Mouse (Mus musculus): ENCODE data around the gene Rbm26. TPM values are rescaled to one million over a fixed set of nuclear protein-coding genes. Genes with fewer than 3 reads are reported as not detected.
A peak's percentile ranks its signal among the peaks of the same experiment; 100 is the strongest.

The Rbm26 gene
- polyA plus RNA-seq, 1 experiment from 2014 or later = 25.0 TPM

- no peak overlapping the region for H3K27ac ChIP-seq
- DNase-seq (ENCODE audit: low spot score) = no peak
- WGBS = 96% methylated on average over 1 of the region's 1 CpGs
Observed at GRCm38 (mm10) chr14:105161334-105161733, 15.8 kb downstream of the Rbm26 start.

GRCm38 (mm10) chr14:105158526-105158925 is 18.6 kb downstream of the Rbm26 start:
- Histone ChIP-seq H3K9me3 (no peaks in the 10 kb centered on the region), H3K27me3 (ENCODE audit: insufficient read depth, poor library complexity, severe bottlenecking) (no peaks in the 10 kb centered on the region), H3K36me3 (peaks cover 26% of the 10 kb centered on the region), H3K4me1 (no peaks in the 10 kb centered on the region), H3K4me3 (no peak overlapping the region), H3K27ac (no peak overlapping the region)
- WGBS = 87% methylated on average over 2 of the region's 2 CpGs
- no peak for DNase-seq (ENCODE audit: low spot score)

More at GRCm38 (mm10) chr14:105161334-105161733, 15.8 kb downstream of the Rbm26 start:
- no peak overlapping the region for H3K4me3 ChIP-seq
- no peaks in the 10 kb centered on the region for H3K27me3 ChIP-seq (ENCODE audit: insufficient read depth, poor library complexity, severe bottlenecking)
- no peaks in the 10 kb centered on the region for H3K4me1 ChIP-seq
- H3K36me3 ChIP-seq = peaks cover 26% of the 10 kb centered on the region
- H3K9me3 ChIP-seq = no peaks in the 10 kb centered on the region

DNA sequence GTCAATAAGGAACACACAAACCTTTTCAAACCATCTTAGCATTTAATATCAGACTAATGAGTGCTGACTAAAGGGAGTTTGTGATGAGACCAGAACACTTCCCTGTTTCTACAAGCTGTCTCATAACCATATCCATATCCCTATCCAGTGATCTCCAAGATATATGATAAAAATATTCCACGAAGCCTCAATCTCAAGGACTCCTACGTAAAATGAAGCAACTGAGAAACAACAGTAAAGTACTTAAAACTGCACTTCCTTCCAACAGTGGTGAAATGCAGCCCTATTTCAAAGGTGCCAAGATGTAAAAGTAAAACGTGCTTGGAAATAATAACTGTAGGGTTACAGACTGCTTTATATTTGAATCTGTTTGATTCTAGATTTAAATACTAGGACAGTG is 43.1 kb downstream of the Rbm26 start:
- no peak overlapping the region for H3K27ac ChIP-seq
- H3K36me3 ChIP-seq = peaks cover 26% of the 10 kb centered on the region
- H3K4me3 ChIP-seq = no peak overlapping the region
- no peaks in the 10 kb centered on the region for H3K27me3 ChIP-seq (ENCODE audit: insufficient read depth, poor library complexity, severe bottlenecking)
- no peaks in the 10 kb centered on the region for H3K9me3 ChIP-seq
- no peak for DNase-seq (ENCODE audit: low spot score)
- no peaks in the 10 kb centered on the region for H3K4me1 ChIP-seq
- 91% methylated on average over 3 of the region's 3 CpGs for WGBS

DNA sequence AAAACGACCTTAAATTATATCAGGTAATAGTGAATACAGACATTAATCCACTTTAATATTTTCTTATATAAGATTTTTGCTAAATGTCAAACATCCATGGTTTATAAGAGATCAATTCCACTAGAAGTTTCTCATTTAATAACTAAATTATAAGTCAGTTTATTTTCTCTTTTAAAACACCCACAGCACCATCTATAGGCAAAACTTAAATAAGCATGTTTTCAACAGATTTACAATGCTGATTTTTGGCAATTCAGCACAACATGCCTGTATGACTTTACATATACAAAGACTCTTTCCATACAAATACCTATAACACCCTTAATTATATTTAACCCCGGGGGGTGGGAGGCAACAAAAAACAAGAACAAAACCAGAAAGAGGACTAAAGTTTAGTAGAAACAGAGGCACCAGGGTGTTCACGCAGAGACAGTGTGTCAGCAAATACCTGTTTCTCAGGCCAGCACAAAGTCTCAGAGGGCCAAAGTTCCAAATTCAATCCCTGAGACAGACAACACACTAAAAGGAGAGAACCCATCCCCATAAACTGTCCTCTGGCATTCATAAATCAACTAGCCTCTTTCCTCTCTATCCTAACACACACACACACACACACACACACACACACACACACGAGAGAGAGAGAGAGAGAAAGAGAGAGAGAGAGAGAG is 49.3 kb downstream of the Rbm26 start:
- 85% methylated on average over 3 of the region's 4 CpGs for WGBS

GRCm38 (mm10) chr14:105124513-105124912 is 52.6 kb downstream of the Rbm26 start:
- 94% methylated on average over 9 of the region's 9 CpGs for WGBS
- Histone ChIP-seq H3K4me3 (no peak overlapping the region), H3K9me3 (no peaks in the 10 kb centered on the region), H3K27ac (no peak overlapping the region), H3K36me3 (peaks cover 74% of the 10 kb centered on the region), H3K27me3 (ENCODE audit: insufficient read depth, poor library complexity, severe bottlenecking) (no peaks in the 10 kb centered on the region), H3K4me1 (no peaks in the 10 kb centered on the region)
- DNase-seq (ENCODE audit: low spot score) = no peak

More for the DNA sequence above, 49.3 kb downstream of the Rbm26 start:
- Histone ChIP-seq H3K36me3 (peaks cover 66% of the 10 kb centered on the region), H3K4me1 (no peaks in the 10 kb centered on the region), H3K4me3 (no peak overlapping the region), H3K9me3 (no peaks in the 10 kb centered on the region), H3K27me3 (ENCODE audit: insufficient read depth, poor library complexity, severe bottlenecking) (no peaks in the 10 kb centered on the region), H3K27ac (no peak overlapping the region)
- no peak for DNase-seq (ENCODE audit: low spot score)

- H3K36me3 ChIP-seq = peaks cover 33% of the 10 kb centered on the region
- no peak overlapping the region for H3K4me3 ChIP-seq
- H3K4me1 ChIP-seq = no peaks in the 10 kb centered on the region
- H3K27ac ChIP-seq = no peak overlapping the region
- H3K27me3 ChIP-seq (ENCODE audit: insufficient read depth, poor library complexity, severe bottlenecking) = no peaks in the 10 kb centered on the region
- WGBS = 88% methylated on average over 2 of the region's 2 CpGs
- no peak for DNase-seq (ENCODE audit: low spot score)
- no peaks in the 10 kb centered on the region for H3K9me3 ChIP-seq
Observed at GRCm38 (mm10) chr14:105115402-105115801, 61.7 kb downstream of the Rbm26 start.

DNA sequence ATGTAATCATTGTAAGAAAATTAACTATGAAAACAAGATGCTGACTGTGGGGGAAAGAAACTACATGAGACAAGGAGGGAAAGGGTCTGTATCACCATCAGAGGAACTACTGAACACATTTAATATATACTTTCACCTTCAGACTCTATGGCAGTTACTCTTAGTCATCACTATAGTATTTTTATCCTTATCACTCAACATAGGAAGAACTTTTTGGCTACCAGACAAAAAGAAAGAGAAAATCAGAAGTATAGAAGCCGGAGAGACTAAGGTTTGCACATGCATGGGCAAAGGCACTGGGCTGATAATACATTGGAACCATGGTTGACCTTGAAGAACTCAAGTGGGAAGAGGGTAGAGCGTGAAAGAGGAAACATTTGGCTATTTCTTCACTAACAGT is 70.9 kb downstream of the Rbm26 start:
- Histone ChIP-seq H3K27ac (no peak overlapping the region), H3K9me3 (no peaks in the 10 kb centered on the region), H3K4me3 (no peak overlapping the region), H3K27me3 (ENCODE audit: insufficient read depth, poor library complexity, severe bottlenecking) (no peaks in the 10 kb centered on the region), H3K4me1 (no peaks in the 10 kb centered on the region), H3K36me3 (peaks cover 4% of the 10 kb centered on the region; the same call in 1 of the 2 replicates)
- DNase-seq (ENCODE audit: low spot score) = no peak
- WGBS = 98% methylated on average over 2 of the region's 2 CpGs

DNA sequence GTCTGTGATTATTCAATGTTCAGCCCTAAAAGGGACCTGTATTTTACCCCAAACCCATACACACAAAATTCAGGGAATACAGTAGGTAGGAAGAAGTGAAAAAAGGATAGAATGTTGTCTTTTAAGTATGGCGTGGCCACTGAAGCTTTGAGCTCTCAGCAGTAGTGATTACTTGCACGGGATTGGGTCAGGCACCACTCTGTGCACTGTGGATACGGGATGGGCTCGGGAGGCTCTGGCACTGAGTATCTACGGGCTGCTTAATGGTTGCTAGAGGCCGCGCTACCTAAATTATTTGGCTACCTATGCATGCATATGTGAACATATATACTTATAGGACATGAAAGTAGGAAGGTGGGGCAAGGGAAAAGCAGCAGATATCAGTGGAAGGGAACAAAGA is 78.3 kb downstream of the Rbm26 start:
- 82% methylated on average over 7 of the region's 7 CpGs for WGBS
- H3K27me3 ChIP-seq (ENCODE audit: insufficient read depth, poor library complexity, severe bottlenecking) = no peaks in the 10 kb centered on the region
- no peaks in the 10 kb centered on the region for H3K36me3 ChIP-seq

GRCm38 (mm10) chr14:105096221-105096620 is 80.9 kb downstream of the Rbm26 start:
- Histone ChIP-seq H3K36me3 (no peaks in the 10 kb centered on the region), H3K27ac (no peak overlapping the region), H3K9me3 (no peaks in the 10 kb centered on the region), H3K4me3 (no peak overlapping the region), H3K4me1 (no peaks in the 10 kb centered on the region), H3K27me3 (ENCODE audit: insufficient read depth, poor library complexity, severe bottlenecking) (no peaks in the 10 kb centered on the region)
- 51% methylated on average over 3 of the region's 3 CpGs for WGBS
- DNase-seq (ENCODE audit: low spot score) = no peak

More for the DNA sequence above, 78.3 kb downstream of the Rbm26 start:
- Histone ChIP-seq H3K27ac (no peak overlapping the region), H3K4me1 (no peaks in the 10 kb centered on the region), H3K9me3 (no peaks in the 10 kb centered on the region), H3K4me3 (no peak overlapping the region)
- no peak for DNase-seq (ENCODE audit: low spot score)

- H3K4me3 ChIP-seq = no peak overlapping the region
- no peak for DNase-seq (ENCODE audit: low spot score)
- H3K27ac ChIP-seq = no peak overlapping the region
- no peaks in the 10 kb centered on the region for H3K27me3 ChIP-seq (ENCODE audit: insufficient read depth, poor library complexity, severe bottlenecking)
- H3K9me3 ChIP-seq = no peaks in the 10 kb centered on the region
- 86% methylated on average over 4 of the region's 4 CpGs for WGBS
- H3K4me1 ChIP-seq = peaks cover 10% of the 10 kb centered on the region; the same call in 1 of the 2 replicates
- H3K36me3 ChIP-seq = no peaks in the 10 kb centered on the region
Observed at GRCm38 (mm10) chr14:105087001-105087400, 90.1 kb downstream of the Rbm26 start.

DNA sequence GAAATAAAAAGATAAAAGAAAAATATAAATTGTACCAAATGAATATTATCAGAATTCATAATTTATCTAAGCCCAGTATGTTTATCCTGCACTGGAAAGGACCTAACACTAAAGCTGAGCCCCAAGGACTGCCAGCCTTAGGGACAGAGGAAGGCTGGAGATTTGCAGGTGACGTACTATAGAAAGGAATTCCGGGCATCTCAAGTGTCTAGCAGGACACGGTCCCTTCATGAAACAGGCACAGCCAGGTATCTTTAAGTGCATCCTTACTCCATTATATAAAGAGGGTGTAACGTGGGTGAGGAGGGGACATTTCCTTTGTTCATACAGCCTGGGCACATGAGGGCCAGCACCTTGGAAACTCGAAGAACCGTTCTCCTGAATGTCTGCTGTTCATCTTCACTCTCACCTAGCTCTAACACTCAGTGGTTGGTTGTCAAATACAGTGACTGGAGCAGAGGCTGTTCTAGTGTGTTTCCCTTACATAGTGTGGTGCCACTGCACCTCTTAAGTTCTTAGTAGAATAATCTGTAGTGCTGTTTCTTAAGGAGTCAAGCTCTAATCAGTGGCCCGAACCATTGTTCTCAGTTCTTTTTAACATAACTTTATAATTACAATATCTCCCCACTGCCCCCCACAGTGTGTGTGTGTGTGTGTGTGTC is 91.7 kb downstream of the Rbm26 start:
- DNase-seq (ENCODE audit: low spot score) = peak; percentile 76
- WGBS = 39% methylated on average over 7 of the region's 7 CpGs
- 0 out of 2 replicates have a peak overlapping the region, but pooled peaks have one; percentile 8 for H3K4me3 ChIP-seq
- peaks cover 10% of the 10 kb centered on the region; the same call in 1 of the 2 replicates for H3K4me1 ChIP-seq
- no peaks in the 10 kb centered on the region for H3K27me3 ChIP-seq (ENCODE audit: insufficient read depth, poor library complexity, severe bottlenecking)
- H3K9me3 ChIP-seq = no peaks in the 10 kb centered on the region
- H3K36me3 ChIP-seq = no peaks in the 10 kb centered on the region
- H3K27ac ChIP-seq = peak overlapping the region; percentile 62

DNA sequence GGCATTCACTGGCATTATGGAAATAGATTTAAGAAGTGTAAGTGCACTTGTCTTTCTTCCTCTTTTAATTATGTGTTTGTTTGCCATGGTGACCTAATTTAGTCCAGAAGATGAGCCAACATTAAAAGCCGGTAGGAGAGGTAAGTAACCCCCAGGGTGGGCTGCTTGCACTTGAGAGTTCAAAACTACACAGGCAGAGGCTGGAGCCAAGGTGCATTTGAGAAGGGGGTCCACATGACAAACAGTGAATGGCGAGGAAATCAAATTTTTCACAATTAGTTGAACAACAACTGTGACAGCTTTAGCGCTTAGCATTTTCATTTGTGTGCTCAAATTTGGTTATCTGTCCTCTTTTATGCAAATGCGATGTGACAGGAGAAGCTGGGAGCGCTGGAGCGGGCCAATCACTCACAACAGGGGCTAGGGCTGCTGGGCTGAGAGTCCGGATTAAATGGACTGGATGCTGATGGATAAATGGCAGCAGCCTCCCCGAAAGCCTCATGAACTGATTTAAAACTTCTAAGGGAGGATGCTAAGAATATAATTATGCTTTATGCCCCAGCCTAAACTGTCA is 92.3 kb downstream of the Rbm26 start:
- DNase-seq (ENCODE audit: low spot score) = no peak
- no peaks in the 10 kb centered on the region for H3K36me3 ChIP-seq
- no peak overlapping the region for H3K4me3 ChIP-seq
- peaks cover 10% of the 10 kb centered on the region; the same call in 1 of the 2 replicates for H3K4me1 ChIP-seq
- peak overlapping the region; percentile 59; the same call in 1 of the 2 replicates for H3K27ac ChIP-seq
- H3K27me3 ChIP-seq (ENCODE audit: insufficient read depth, poor library complexity, severe bottlenecking) = no peaks in the 10 kb centered on the region
- no peaks in the 10 kb centered on the region for H3K9me3 ChIP-seq
- 56% methylated on average over 8 of the region's 8 CpGs for WGBS

DNA sequence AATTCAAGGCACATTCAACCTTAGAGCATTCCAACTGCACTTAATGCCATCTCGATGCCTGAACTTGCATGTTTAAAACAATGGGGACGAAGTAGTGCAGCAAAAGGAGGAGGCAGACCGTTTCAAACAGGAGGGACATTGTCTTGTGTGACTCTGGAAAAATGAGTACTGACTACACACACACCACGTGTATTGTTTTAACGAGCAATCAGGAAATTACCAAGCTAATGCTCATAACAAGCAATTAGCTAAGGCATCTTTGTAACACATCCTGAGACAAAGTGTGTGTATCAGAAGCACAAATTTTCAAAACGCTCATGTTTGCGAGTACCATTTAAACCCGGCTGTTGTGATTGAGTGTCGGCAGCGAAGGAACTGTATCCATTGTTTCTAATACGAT is 93.0 kb downstream of the Rbm26 start:
- DNase-seq (ENCODE audit: low spot score) = no peak
- WGBS = 84% methylated on average over 11 of the region's 11 CpGs

More for the DNA sequence above, 93.0 kb downstream of the Rbm26 start:
- Histone ChIP-seq H3K4me3 (no peak overlapping the region), H3K27me3 (ENCODE audit: insufficient read depth, poor library complexity, severe bottlenecking) (no peaks in the 10 kb centered on the region), H3K36me3 (no peaks in the 10 kb centered on the region), H3K4me1 (peaks cover 10% of the 10 kb centered on the region; the same call in 1 of the 2 replicates), H3K27ac (no peak overlapping the region), H3K9me3 (no peaks in the 10 kb centered on the region)
